Mouse (Mus musculus): ENCODE results near the gene Bbs9. TPM values are rescaled to one million over a fixed set of nuclear protein-coding genes. Genes with fewer than 3 reads are reported as not detected.
"Not testable (repeated sequence)": the region's sequence is repeated elsewhere in the genome, so short reads cannot be mapped to it uniquely, and the experiment has no call there.

Bbs9 gene
- polyA plus RNA-seq, 1 experiment: 8.0 TPM

- H3K27ac ChIP-seq (ENCODE audit: control insufficient read depth, insufficient read depth, low read depth, low read length, poor library complexity): no peak overlapping the region
- WGBS: 61% methylated on average over 1 of the region's 1 CpGs
- H3K4me1 ChIP-seq (ENCODE audit: control insufficient read depth, insufficient read depth, low read length): peaks cover 1% of the 10 kb centered on the region; the same call in 1 of the 2 replicates
- no peak overlapping the region for H3K4me3 ChIP-seq (replicated peaks; ENCODE audit: control insufficient read depth, low read depth, low read length)
- no peak for TF ChIP-seq POLR2A (IDR thresholded peaks at IDR 0.05; ENCODE audit: borderline replicate concordance, control insufficient read depth, low read depth, low read length)
Observed at GRCm38 (mm10) chr9:22438826-22439225, 36.7 kb upstream of the Bbs9 start.

- 55% methylated on average over 10 of the region's 10 CpGs for WGBS
- peak overlapping the region; percentile 82 for H3K27ac ChIP-seq (ENCODE audit: control insufficient read depth, insufficient read depth, low read depth, low read length, poor library complexity)
Observed at GRCm38 (mm10) chr9:22443157-22443556, 32.4 kb upstream of the Bbs9 start.

GRCm38 (mm10) chr9:22445123-22445522 lies 30.4 kb upstream of the Bbs9 start:
- TF ChIP-seq POLR2A (IDR thresholded peaks at IDR 0.05; ENCODE audit: borderline replicate concordance, control insufficient read depth, low read depth, low read length): no peak
- no peak for TF ChIP-seq CTCF (IDR thresholded peaks at IDR 0.05; ENCODE audit: control insufficient read depth, insufficient read depth, low read length)
- WGBS: 86% methylated on average over 1 of the region's 1 CpGs
- no peak overlapping the region for H3K27ac ChIP-seq (ENCODE audit: control insufficient read depth, insufficient read depth, low read depth, low read length, poor library complexity)
- no peak overlapping the region for H3K4me3 ChIP-seq (replicated peaks; ENCODE audit: control insufficient read depth, low read depth, low read length)
- peaks cover 6% of the 10 kb centered on the region for H3K4me1 ChIP-seq (ENCODE audit: control insufficient read depth, insufficient read depth, low read length)

More at GRCm38 (mm10) chr9:22443157-22443556, 32.4 kb upstream of the Bbs9 start:
- no peak for TF ChIP-seq POLR2A (IDR thresholded peaks at IDR 0.05; ENCODE audit: borderline replicate concordance, control insufficient read depth, low read depth, low read length)
- TF ChIP-seq CTCF (IDR thresholded peaks at IDR 0.05; ENCODE audit: control insufficient read depth, insufficient read depth, low read length): no peak
- no peak overlapping the region for H3K4me3 ChIP-seq (replicated peaks; ENCODE audit: control insufficient read depth, low read depth, low read length)
- peaks cover 6% of the 10 kb centered on the region for H3K4me1 ChIP-seq (ENCODE audit: control insufficient read depth, insufficient read depth, low read length)

GRCm38 (mm10) chr9:22447213-22447612 lies 28.3 kb upstream of the Bbs9 start:
- H3K4me1 ChIP-seq (ENCODE audit: control insufficient read depth, insufficient read depth, low read length): peaks cover 5% of the 10 kb centered on the region
- H3K27ac ChIP-seq (ENCODE audit: control insufficient read depth, insufficient read depth, low read depth, low read length, poor library complexity): 0 out of 2 replicates have a peak overlapping the region, but pooled peaks have one; percentile 12
- no peak for TF ChIP-seq CTCF (IDR thresholded peaks at IDR 0.05; ENCODE audit: control insufficient read depth, insufficient read depth, low read length)
- no peak for TF ChIP-seq POLR2A (IDR thresholded peaks at IDR 0.05; ENCODE audit: borderline replicate concordance, control insufficient read depth, low read depth, low read length)
- H3K4me3 ChIP-seq (replicated peaks; ENCODE audit: control insufficient read depth, low read depth, low read length): no peak overlapping the region
- WGBS: 45% methylated on average over 5 of the region's 5 CpGs

GRCm38 (mm10) chr9:22448420-22448819 lies 27.1 kb upstream of the Bbs9 start:
- Histone ChIP-seq H3K4me3 (replicated peaks; ENCODE audit: control insufficient read depth, low read depth, low read length) (no peak overlapping the region), H3K27ac (ENCODE audit: control insufficient read depth, insufficient read depth, low read depth, low read length, poor library complexity) (no peak overlapping the region), H3K4me1 (ENCODE audit: control insufficient read depth, insufficient read depth, low read length) (peaks cover 5% of the 10 kb centered on the region)
- peak; percentile 39; the same call in 1 of the 2 replicates for TF ChIP-seq CTCF (IDR thresholded peaks at IDR 0.05; ENCODE audit: control insufficient read depth, insufficient read depth, low read length)
- TF ChIP-seq POLR2A (IDR thresholded peaks at IDR 0.05; ENCODE audit: borderline replicate concordance, control insufficient read depth, low read depth, low read length): no peak
- WGBS: 83% methylated on average over 13 of the region's 13 CpGs

- TF ChIP-seq CTCF (IDR thresholded peaks at IDR 0.05; ENCODE audit: control insufficient read depth, insufficient read depth, low read length) (no peak), POLR2A (IDR thresholded peaks at IDR 0.05; ENCODE audit: borderline replicate concordance, control insufficient read depth, low read depth, low read length) (no peak)
- Histone ChIP-seq H3K27ac (ENCODE audit: control insufficient read depth, insufficient read depth, low read depth, low read length, poor library complexity) (no peak overlapping the region), H3K4me3 (replicated peaks; ENCODE audit: control insufficient read depth, low read depth, low read length) (no peak overlapping the region), H3K4me1 (ENCODE audit: control insufficient read depth, insufficient read depth, low read length) (peaks cover 5% of the 10 kb centered on the region)
- WGBS: 86% methylated on average over 6 of the region's 6 CpGs
Observed at GRCm38 (mm10) chr9:22449209-22449608, 26.3 kb upstream of the Bbs9 start.

- Histone ChIP-seq H3K4me3 (replicated peaks; ENCODE audit: control insufficient read depth, low read depth, low read length) (no peak overlapping the region), H3K4me1 (ENCODE audit: control insufficient read depth, insufficient read depth, low read length) (peaks cover 2% of the 10 kb centered on the region; the same call in 1 of the 2 replicates), H3K27ac (ENCODE audit: control insufficient read depth, insufficient read depth, low read depth, low read length, poor library complexity) (no peak overlapping the region)
- WGBS: 79% methylated on average over 10 of the region's 10 CpGs
- TF ChIP-seq POLR2A (IDR thresholded peaks at IDR 0.05; ENCODE audit: borderline replicate concordance, control insufficient read depth, low read depth, low read length): no peak
- TF ChIP-seq CTCF (IDR thresholded peaks at IDR 0.05; ENCODE audit: control insufficient read depth, insufficient read depth, low read length): no peak
Observed at GRCm38 (mm10) chr9:22452697-22453096, 22.8 kb upstream of the Bbs9 start.

GRCm38 (mm10) chr9:22453501-22453924 lies 22.0 kb upstream of the Bbs9 start:
- Histone ChIP-seq H3K4me1 (ENCODE audit: control insufficient read depth, insufficient read depth, low read length) (peaks cover 2% of the 10 kb centered on the region; the same call in 1 of the 2 replicates), H3K4me3 (replicated peaks; ENCODE audit: control insufficient read depth, low read depth, low read length) (no peak overlapping the region), H3K27ac (ENCODE audit: control insufficient read depth, insufficient read depth, low read depth, low read length, poor library complexity) (no peak overlapping the region)
- 61% methylated on average over 10 of the region's 10 CpGs for WGBS
- TF ChIP-seq POLR2A (IDR thresholded peaks at IDR 0.05; ENCODE audit: borderline replicate concordance, control insufficient read depth, low read depth, low read length): no peak
- no peak for TF ChIP-seq CTCF (IDR thresholded peaks at IDR 0.05; ENCODE audit: control insufficient read depth, insufficient read depth, low read length)

- 85% methylated on average over 8 of the region's 8 CpGs for WGBS
- H3K4me3 ChIP-seq (replicated peaks; ENCODE audit: control insufficient read depth, low read depth, low read length); H3K4me1 ChIP-seq (ENCODE audit: control insufficient read depth, insufficient read depth, low read length); H3K27ac ChIP-seq (ENCODE audit: control insufficient read depth, insufficient read depth, low read depth, low read length, poor library complexity): not testable (repeated sequence)
Observed at GRCm38 (mm10) chr9:22453990-22454389, 21.5 kb upstream of the Bbs9 start, which contains the start of gene Gm17545. Gene Gm17545 (plus strand): TSS chr9:22454290.
